Mouse (Mus musculus): Measurements from ENCODE around the gene Pigq.

Pigq gene

DNA sequence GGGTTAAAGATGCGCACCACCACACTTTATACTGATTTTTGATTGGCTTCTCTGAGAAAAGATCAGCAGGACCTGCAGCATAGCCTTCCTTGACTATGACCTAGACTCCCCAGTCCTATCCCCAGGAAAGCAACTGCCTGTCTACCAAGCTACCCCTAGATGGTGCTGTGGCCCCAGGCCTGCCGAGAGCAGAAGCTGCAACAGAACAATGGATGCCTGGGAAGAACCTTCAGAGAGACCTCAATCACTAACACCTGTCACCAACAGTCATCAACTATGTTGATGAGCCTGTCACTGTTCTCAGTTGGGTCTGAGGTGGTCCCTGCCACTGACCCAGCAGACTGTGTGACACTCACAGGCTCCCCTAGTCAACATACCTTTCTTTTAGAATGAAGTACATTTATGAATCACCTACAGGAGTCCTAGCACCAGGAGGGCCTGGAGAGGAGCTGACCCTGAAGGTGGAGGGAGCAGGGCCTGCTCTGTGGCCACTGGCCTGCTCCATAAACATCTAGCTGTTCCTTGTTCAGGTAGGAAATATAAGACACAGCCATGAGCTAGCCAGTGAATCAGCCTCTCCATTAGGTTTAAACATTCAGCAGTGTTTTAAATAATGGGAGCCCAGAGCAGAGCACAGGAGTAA is 50.6 kb downstream of the Pigq start:
- peak; percentile 68; the same call in 1 of the 2 replicates for ATAC-seq (ENCODE audit: insufficient number of reproducible peaks, low FRiP score, low TSS enrichment)

DNA sequence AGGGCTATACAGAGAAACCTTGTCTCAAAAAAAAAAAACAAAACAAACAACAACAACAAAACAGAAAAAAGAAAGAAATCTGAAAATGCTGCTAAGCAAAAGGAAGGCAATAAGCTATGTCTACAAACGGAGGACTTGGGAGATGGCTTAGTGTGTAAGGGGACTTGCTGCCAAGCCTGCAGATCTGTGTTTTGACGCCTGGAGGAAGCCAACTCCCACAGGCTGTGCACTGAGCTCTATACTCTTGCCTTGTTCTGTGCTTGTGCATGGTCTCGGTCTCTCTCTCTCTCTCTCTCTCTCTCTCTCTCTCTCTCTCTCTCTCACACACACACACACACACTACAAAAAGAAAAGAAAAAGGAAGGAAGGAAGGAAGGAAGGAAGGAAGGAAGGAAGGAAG is 55.9 kb downstream of the Pigq start:
- ATAC-seq (ENCODE audit: insufficient number of reproducible peaks, low FRiP score, low TSS enrichment) = no peak

DNA sequence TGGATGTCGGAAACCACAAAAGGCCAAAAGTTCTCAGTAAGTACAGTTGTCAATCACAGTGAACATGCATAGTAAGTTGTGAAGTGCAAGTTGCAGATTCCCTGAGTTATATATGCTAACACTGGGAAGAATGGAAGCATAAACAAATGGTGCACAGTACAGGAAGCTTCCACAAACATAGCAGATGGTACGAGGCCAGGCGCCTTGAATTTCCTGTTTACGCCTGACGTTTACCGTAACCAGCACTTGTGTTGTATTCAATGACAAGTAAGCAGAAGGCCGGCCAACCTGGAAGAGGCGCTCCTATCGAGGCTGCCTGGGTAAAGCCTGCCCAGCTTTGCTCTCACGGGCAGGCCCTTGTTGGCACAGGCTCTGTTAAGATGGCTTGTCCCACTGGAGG is 57.3 kb downstream of the Pigq start:
- no peak for ATAC-seq (ENCODE audit: insufficient number of reproducible peaks, low FRiP score, low TSS enrichment)

DNA sequence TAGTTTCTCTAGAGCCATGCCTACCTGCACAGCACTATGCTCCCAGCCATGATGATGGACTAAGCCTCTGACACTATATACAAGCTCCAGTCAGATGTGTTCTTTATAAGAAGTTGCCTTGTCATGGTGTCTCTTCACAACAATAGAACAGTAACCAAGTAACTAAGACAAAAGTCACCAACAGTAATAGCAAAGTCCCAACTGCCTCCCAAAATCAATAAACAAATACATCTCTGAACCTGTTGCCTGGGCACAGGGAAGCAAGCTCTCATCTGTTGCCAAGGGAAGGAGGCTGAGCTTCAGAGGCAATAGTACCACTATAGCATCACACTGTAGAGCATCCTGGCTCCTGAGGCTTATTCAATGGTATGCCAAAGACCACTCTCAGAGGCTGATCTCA is 57.9 kb downstream of the Pigq start:
- no peak for ATAC-seq (ENCODE audit: insufficient number of reproducible peaks, low FRiP score, low TSS enrichment)

DNA sequence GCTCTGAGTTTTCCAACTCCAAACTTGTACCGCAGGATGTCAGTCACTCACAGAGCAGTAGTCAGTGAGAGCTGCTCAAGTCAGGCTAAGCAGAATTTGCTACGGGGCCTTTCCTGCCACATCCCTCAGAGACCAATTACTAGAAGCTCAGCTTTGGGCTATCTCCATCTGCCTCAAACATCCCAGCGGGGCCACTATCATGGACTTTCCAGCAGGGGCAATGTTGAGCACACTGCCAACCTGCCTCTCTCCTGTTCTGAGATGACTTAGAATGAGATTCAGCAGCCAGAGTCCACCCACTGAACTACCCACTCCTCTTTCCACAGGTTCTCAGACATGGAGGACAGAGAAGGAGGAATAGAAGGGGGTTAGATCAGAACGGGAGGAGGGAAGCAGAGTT is 59.1 kb downstream of the Pigq start:
- ATAC-seq (ENCODE audit: insufficient number of reproducible peaks, low FRiP score, low TSS enrichment) = no peak

DNA sequence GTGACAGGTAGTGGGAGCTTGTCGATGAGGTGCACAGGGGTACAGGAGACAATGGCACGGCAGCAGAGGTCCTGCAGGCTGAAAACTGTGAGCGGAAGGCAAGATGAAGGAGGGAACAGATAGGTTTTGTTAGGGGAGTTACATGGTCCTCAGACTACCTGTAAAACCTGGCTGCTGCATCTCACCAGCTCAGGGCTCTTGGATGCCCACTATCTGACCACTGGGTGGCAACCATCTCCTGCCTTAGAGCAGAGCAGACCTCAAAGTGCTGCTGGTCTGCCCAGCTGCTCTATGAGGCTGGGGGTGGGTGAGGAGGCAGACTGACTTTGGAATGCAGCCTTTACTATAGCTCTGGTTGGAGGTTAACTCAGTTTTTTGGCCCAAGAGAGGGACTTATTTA is 60.9 kb downstream of the Pigq start:
- ATAC-seq (ENCODE audit: insufficient number of reproducible peaks, low FRiP score, low TSS enrichment) = no peak

DNA sequence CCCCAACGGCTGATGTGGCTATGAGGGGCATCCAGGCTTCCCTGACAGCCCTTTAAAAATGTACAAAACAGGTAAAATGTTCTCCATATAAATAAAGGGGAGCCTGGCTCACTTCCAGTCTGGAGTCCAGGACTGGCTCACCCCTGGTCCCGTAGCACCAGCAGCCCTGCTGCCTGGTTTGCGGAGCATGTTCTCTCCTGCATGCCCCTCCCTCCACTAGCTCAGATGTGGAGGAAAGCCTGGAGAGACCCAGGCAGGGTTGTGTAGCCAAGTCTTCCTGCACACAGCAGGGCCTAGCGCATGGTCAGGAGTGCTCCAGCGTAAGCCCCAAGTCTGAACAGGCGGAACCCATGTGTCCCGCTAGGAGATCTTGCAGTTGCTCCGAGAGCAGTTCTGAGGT is 61.5 kb downstream of the Pigq start:
- no peak for ATAC-seq (ENCODE audit: insufficient number of reproducible peaks, low FRiP score, low TSS enrichment)

DNA sequence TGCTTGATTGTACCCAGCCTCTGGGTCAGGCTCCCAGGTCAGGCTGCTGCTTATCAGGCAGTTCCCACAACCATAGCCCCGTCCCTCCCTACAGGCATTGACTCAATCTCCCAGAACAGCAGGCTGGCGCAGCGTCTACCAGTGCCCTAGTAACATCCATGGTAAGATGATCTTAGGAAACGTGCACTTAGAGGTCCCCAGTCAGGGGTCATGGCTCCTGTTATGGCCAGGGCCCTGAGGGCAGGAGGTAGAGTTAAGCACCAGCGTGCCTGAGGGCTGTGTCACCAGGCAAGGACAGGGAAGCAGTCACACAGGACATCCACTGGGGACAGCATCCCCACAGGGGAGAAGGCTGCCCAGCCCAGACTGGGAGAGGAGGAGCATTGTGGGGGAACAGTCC is 62.4 kb downstream of the Pigq start:
- no peak for ATAC-seq (ENCODE audit: insufficient number of reproducible peaks, low FRiP score, low TSS enrichment)

DNA sequence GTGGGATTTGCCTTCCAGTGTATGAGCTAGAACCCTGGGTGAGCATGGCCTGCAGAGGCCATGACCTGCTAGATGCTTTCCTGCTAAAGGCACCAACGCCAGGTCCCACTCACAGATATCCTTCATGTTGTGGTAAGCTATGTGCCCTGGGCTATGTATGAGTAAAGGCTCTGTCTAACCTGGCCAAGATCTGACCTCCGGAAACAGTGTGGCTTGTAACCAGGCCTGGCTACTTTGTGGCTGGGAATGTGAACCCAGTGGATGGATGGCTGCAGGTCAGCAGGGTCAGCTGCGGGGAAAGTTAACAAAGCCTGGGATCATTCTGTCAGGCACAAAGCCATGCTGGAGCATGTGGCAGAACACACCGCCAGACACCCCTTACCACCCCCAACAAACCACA is 63.0 kb downstream of the Pigq start:
- ATAC-seq (ENCODE audit: insufficient number of reproducible peaks, low FRiP score, low TSS enrichment) = no peak

DNA sequence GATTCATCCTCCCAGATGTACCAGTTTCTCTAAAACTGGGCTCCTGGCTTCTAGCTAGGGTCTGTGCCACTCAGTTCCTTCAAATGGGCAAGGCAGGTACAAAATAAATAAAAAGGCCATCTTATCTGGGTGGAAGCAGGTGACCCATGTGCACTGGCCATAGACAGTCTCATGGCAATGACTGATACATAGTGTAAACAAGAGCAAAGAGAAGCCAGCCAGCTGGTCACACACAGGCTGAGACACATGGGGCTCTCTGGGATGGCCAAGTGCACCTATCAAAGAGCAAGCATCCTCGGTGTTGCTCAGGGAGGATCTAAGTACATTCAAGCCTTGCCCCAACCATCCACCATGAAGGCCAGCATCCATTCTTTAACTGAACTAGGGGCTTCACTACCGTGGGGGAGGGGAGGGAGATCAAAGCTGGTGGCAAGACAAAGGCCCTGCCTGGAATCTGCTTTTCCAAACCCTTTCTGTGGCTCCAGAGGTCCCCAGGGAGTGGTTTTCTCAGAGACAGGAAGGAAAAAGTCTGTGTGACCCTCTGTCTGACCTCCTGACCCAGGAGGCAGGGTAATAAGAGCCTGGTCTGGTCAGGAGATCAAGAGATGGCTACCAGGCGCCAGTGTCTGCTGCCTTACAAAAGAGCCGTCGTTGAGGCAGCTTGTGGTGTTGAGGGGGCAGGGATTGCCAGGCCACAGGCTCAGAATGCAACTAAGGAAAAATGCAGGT is 63.7 kb downstream of the Pigq start:
- no peak for ATAC-seq (ENCODE audit: insufficient number of reproducible peaks, low FRiP score, low TSS enrichment)

DNA sequence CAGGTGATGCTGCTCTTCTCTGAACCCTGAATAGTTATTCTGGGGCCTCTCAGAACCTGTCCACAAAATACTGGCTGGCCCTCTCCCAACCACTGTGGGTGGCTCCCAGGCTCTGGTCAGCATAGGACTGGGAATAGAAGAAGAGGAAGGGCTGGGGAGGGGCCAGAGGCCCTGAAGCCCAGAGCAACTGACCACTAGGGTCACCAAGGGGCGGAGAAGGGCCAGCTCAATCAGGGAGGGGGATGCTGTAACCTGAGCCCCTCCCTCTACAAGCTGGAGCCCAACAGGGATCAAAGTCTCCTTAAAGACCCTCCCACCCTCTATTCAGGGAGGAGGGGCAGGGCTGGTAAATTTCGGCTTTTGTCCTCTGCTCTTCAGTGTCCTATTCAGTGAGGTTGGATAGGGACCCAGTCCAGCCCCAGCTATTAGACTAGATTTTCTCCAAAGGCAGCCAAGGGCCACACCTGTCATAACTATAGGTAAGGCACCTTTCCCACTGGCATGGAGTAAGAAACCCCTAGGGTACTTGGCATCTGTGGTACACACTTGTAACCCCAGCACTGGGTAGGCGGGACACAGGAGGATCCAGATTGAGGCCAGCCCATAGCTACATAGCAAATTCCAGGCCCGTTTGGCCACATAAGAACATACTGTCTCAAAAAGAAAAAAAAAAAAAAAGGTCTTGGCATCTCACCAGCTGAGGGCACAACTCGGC is 64.4 kb downstream of the Pigq start, which contains the start of gene Wfikkn1:
TSS of gene Wfikkn1 (minus strand) at position 663 of the 715 bp plus-strand sequence.
- no peak for ATAC-seq (ENCODE audit: insufficient number of reproducible peaks, low FRiP score, low TSS enrichment)

DNA sequence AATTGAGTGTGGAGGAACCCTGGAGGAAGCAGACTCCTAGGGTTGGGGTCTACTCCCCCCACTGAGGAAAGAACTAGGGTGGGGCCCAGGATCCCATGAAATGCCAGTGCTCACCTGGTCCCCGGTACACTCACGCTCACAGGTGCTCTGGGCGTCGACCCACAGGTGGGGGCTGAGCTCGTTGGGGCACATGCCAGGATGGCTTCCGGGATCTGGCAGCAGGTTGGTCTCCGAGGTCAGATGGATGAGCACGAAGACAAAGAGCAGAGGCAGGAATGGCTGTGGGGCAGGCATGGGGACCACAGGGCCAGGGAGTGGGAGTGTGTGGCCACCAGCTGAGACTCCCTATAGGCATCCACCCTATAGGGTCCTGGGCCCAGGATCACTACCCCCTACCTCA is 65.0 kb downstream of the Pigq start:
- no peak for ATAC-seq (ENCODE audit: insufficient number of reproducible peaks, low FRiP score, low TSS enrichment)

DNA sequence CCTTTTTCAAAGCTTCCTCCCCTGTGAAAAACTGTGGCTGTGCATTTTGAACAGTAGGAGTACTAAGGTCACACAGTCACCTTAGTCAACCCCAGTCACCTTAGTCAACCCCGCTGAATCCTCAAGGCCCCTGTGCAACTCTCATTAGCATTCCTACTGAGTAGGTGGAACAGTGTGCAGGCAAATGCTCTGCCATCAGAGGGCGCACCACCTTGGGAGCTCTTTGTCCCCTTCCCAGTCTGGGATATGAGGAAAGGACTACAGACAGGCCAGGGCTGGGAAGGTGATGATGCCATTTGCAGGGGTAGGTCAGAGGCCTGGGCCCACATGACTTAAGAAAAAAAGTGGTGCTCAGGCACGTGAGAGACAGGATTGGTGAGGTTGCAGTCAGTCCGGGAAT is 65.5 kb downstream of the Pigq start:
- ATAC-seq (ENCODE audit: insufficient number of reproducible peaks, low FRiP score, low TSS enrichment) = no peak

DNA sequence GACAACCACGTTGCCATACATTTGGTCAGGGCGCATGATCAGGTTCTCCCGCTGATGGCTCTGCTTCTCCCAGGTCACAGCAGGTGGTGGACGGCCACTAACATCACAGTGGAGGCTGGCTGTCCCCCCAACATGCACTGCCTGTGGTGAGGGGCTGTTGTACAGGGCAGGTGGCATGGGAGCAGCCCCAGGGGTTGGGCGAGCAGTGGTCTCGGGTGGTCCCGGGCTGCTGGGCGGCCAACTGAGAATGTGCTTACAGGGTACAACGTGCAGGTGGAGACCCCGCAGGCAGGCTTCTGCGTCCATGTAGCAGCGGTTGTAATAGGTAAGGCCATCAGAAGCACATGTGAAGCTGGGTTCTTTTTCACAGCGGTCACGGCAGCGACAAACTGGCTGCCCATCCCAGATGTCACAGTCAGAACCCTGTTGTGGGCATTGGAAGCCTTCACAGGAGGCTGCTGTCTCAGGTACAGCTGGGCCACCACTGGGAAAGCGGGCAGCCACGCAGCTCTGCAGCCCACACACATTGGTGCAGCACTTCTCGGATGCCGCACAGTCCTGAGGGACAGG is 66.0 kb downstream of the Pigq start:
- no peak for ATAC-seq (ENCODE audit: insufficient number of reproducible peaks, low FRiP score, low TSS enrichment)

DNA sequence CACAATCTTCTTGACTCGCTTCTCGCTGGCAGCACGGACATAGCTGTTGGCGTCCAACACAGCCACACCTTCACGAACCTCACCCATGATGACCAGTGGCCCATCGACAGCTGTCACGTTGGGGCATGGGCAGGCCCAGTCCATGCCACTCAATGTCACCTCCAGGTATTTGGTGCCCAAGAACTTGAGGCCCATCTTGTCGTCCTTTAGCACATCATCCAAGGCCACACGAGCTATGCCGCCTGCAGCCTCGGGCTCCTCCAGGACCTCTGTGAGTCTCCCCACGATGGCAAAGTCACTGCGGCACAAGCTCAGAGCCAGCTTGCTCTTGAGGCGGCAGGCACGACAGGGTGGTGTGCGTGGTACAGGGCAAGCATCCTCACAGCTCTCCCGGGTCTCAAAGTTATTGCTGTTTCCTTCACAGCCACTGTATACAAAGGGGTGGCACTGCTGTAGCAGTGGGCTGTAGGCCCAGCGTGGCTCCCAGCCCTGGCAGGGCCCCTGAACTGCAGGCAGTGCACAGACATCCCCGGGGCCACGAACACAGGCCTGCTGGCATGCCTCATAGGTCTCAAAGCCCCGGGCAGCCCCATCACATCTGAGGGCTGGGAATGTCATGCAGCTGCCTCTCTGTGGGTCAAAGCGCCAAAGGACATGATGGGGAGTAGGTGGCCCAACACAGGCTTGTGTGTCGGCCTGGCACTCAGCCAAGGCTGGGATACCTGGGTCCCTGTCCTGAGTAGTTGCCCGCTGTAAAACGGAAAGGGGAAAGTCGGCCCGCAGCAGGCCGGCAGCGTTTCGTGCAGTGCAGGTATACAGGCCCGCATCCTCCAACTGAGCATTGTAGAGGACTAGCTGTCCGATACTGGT is 66.8 kb downstream of the Pigq start:
- no peak for ATAC-seq (ENCODE audit: insufficient number of reproducible peaks, low FRiP score, low TSS enrichment)

DNA sequence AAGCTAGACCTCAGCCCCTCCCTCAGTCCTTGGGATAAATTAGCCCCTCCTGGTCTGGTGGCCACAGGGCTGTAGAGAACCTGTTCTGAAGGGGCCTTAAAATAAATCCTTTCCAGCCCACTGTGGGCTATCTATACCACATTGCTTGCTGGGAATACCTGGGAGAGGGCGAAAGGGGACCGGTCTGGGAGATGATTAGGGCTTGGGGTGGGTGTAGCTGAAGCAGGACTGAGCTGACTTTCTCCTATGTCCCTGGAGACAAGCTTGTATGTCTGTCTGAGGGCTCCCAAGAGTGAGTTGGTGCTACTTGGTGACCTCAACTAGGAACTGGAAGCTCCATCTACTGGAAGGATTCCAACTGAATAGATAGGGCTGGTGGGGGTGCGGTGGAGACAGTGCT is 67.7 kb downstream of the Pigq start:
- no peak for ATAC-seq (ENCODE audit: insufficient number of reproducible peaks, low FRiP score, low TSS enrichment)
